Mouse (Mus musculus) right cerebral cortex, postnatal 14 days (tissue): ENCODE data around the gene Kcnj10.

Experiments used
- DNase-seq: peaks from one replicate; pipeline ENCODE4 v3.0.0; 2022

Kcnj10 gene

DNA sequence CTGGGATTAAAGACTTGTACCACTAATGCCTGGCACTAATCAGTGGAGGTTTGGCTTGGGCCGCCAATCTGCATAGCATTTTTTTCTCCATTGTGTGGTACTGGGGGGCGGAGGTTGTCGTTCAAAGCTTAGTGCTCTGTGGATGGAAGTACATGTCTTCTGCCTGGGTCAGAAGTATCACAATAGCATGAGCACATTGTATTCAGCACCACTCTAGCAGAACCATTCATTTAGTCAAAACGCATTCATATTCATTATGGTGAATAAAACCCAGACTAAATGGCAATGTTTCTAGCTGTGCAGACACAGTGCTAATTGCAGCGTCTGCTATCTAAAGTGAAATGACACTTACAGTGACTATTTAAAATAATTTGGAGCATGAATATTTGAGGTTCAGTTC lies 46.2 kb downstream of the Kcnj10 start:
- no peak for DNase-seq

DNA sequence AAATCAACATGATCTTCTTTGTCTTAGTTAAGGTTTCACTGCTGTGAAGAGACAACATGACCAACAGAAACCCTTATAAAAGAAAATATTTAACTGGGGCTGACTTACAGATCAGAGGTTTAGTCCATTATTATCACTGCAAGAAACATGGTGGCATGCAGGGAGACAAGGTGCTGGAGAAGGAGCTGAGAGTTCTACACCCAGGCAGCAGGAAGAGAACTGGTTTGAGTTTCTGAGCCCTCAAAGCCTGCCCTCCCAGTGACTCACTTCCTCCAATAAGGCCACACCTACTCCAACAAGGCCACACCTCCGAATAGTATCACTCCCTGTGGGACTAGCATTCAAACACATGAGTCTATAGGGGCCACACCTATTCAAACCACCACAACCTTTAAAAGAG lies 49.8 kb downstream of the Kcnj10 start:
- DNase-seq = no peak

DNA sequence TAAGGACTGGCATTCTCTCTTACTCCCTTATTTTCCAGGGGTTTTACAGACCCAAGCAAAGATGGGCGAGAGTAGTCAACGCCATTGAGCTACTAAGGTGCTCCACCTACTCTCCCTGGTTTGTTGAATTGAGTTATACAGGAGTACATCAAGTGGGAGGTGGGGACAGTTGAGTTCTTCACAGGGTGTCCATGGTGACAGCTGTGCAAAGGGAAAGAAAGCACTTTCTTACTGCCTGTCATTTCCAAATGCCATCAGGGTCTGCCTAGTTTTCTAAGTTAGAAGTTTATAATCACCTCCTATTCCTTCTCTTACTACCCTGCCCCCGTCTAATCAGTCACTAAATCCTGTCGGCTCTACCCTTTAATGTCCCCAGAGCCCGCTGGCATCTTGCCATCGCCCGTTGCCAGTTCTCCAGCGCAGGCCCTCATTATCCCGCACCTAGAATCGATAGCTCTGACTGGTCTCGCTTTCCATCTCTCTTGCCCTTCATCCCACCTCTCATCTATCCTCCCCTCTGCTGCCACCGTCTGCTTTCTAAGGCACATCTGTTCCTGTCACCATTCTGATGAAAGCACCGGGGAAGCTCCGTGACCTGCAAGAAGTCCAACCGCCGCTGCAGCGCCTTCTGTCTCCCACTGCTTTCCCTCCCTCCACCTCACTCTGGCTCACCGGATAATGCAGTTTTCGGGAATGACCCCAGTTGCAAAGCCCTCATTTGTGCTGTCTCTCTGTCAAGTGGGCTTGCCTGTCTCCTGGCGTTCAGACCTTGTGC lies 51.0 kb downstream of the Kcnj10 start:
- DNase-seq = peak; percentile 28

DNA sequence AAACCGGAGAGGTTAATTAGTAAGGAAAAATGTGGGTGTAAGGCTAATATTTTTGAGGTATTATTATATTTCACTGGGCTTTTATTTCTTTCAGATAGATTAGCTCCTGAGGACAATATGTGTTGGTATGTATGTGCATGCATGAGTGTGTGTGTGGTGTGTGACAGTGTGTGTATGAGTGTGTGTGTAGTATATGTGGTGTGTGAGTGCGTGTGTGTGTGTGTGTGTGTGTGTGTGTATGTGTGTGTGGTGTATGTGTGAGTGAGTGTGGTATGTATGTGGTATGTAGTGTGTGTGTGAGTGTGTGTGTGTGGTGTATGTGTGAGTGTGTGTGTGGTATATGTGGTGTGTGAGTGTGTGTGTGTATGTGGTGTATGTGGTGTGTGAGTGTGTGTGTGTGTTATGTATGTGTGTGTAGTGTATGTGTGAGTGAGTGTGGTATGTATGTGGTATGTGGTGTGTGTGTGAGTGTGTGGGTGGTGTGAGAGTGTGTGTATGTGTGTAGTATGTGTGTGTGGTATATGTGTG lies 51.7 kb downstream of the Kcnj10 start:
- DNase-seq = no peak

DNA sequence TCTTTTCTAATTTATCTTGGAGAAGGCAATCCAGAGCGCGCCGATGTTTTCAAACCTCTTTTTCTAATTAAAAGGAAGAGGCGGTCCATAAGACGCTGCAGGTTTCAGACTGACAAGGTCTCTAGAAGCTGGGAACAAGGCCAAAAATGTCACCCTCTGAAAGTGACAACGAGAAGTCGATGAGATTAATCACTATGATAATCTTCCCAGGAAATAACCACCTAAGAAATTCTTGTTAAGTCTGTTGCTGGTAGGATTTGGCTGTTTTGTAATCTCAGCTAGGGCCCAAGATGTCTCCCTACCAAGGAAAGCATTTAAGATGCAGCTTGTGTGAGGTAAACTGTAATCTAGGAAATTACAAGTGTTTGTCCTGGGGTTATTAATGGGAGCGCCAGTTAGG lies 52.7 kb downstream of the Kcnj10 start:
- DNase-seq = no peak

DNA sequence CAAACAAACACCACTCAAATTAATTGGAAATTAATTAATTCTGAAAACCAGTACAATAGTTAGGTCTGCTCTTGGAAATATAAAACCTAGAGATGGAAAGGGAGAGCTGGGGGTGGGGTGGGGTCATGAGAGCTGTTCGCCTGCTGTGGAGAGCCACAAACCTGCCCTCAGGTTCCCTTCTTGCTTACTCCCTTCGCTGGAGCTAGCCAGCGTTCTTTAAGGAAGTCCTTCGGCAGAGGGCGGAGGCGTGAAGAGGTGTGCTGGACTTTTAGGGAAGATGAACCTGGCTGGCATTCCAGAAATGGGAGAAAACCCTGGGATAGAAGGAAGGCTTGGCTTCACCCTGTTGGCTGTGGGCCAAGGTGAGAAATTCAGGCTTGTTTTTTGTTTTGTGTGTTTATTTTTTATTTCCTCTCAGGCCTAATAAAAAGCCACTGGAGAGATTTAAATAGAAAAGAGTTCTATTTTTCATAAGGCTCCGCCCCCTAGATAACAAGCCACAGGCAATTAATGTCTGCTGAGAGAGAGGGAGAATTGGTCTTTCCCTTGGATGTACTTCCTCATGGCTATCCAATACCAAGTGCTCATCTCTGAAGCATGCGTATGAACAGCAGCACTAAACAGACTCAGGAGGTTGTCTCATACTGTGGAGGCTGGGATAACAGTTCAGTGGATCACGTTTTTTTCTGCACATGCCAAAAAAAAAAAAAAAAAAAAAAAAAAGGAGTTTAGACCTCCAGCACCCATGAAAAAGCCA lies 56.2 kb downstream of the Kcnj10 start:
- no peak for DNase-seq

DNA sequence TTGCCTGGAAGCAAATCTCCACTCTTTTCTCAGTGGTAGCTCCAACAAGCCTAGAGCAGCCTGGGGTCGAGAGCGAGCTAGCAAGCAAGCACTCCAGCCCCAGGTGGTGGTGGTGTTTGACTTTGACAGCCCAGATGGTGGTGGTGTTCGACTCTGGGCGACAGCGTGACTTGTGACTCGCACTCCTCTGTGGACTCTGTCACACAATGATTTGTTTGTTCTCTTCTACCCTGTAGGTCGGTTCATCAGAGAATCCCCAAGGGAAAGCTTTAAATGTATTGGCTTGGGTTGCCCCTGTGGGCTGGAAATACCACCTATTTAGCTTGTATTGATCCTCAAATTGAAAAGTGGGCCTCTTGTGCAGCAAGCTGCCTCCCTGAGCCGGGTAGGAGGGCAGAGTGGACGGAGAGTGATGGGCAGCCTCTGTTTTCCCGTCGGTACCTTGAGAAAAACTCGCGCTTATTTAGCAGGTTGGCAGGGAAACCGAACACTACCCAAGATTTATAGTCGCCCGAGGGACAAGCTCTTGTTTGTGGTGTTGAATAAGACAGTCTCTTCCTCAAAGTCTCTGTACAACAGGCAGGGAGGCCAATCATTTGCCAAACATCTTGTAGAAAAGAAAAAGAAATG lies 65.2 kb downstream of the Kcnj10 start:
- no peak for DNase-seq

DNA sequence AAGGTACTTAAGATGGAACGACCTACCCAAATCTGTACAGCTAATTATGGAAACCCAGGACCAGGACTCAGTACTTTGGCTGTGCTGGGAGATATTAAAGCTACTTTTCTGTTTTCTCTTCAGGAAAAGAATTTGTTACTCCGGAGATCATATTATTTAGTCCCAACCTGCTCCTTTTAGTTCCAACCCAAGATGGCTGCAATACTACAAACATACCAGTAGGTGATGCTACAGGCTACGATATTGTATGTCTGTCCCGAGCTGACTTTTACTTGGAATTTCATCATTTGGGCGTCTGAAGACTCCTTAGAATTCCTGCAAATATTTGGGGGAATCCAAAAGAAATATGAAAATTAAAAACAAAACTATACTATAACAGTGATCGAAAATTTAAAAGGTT lies 68.0 kb downstream of the Kcnj10 start:
- DNase-seq = no peak

DNA sequence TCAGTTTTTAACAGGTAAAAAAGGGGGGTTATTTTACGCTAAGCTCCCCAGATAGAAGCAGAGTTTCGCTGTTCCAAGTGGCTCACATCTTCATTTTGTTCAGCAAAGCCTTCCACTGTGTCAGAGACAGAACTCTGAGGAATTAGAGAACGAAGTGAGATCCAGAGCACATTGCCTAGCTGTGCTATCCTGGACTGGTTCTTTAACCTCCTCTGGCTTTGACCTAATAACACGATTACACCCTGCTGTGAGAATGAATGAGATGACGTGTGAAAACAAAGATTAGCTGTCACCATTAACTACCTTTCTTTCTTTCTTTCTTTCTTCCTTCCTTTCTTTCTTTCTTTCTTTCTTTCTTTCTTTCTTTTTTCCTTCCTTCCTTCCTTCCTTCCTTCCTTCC lies 68.4 kb downstream of the Kcnj10 start:
- no peak for DNase-seq

DNA sequence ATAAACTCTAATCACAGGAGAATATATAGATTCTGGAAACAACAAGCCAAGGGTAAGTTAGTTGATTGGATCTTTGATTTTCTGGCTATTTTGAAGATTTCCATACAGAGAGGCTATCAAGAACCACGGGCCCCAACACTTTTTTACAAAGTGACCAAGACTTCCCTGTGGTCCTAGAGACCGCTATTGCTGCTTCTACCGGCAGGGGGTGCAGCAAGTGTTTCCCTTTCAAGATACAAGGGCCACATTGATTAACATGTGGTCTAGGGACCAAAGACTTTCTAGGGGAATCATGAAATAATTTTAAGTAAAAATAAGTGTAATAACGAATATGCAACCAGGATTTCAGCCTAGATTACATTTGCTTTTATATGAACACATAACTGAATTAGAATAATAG lies 69.8 kb downstream of the Kcnj10 start:
- DNase-seq = peak; percentile 73

DNA sequence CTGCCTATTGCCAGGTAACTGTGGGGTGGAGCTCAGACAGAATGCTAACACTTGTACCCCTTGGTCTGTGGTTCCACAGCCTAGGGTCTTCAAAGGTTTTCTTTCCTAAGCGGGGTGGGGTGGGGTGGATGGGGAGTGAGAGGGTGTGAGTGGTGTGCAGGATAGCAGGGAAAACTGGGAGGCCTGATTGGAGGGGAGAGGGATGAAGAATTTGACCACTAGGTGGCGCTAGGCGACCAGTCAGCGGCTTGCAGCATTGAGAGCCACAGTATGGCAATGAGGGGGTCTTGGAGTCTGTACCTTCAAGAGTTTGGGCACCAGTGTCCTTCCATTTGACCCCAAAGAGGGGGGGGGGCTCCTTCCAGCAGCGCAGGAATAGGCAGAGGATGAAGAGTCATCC lies 71.2 kb downstream of the Kcnj10 start:
- peak; percentile 87 for DNase-seq

DNA sequence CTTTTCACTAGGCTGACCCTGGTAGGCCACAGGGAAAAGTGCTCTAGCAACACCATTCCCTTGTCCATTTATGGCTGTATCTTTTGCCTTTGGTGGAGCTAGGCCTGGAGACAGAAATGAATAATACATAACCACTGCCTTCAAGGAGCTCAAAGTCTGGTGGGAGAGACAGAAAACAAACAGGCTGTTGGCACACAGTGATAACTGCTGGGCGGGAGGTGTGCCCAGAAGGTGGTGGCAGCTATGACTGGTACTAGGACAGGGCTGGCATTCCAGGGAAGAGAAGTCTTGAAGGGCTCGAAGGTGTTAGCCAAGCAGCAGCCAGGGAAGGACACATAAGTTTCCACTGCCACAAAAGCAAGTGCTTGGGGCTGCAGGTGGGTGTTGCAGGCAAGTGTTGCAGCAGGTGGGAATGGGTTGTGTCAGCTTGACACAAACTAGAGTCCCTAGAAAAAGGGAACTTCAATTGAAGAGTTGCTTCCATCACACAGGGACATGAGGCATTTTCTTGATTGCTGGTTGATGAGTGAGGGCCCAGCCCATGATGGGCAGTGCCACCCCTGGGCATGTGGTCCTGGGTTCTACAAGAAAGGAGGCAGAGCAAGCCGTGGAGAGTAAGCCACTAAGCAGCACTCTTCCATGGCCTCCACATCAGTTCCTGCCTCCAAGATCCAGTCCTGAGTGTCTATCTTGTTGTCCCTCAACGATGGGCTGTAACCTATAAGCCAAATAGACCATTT lies 72.7 kb downstream of the Kcnj10 start:
- DNase-seq = no peak

DNA sequence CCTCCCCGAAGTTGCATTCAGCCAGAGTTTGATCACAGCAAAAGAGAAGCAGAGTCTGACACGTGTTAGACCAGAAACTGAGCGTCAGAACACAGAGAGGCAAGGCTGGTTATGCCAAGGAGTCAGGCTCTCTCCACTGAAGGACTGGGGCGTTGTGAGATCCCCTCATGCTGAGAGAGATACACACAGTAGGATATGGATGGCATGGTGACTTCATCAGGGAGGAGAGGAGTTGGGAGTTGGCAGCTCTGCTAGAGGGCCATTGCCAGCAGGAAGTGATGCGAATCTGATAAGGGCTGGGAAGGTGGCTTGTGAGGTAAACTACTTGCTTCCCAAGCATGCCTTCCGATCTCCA lies 73.2 kb downstream of the Kcnj10 start:
- DNase-seq = no peak

DNA sequence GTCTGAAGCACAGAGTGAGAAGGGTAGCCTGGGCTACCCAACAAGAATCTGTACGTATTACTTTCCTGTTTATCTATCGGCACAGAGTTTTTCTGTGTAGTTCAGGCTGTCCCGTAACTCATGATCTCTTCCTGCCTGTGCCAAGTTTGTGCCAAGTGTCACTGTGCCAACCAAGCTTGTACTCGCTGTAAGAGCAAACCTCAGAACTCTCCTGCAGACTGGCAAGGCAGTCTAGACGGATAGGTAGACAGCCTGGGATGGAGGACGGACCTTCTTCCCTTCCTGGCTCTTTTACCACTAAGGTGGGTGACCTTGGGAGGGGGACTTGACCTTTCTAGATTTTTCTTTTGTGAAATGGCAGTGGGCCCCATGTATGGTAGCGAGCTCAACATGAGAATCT lies 74.1 kb downstream of the Kcnj10 start:
- no peak for DNase-seq

DNA sequence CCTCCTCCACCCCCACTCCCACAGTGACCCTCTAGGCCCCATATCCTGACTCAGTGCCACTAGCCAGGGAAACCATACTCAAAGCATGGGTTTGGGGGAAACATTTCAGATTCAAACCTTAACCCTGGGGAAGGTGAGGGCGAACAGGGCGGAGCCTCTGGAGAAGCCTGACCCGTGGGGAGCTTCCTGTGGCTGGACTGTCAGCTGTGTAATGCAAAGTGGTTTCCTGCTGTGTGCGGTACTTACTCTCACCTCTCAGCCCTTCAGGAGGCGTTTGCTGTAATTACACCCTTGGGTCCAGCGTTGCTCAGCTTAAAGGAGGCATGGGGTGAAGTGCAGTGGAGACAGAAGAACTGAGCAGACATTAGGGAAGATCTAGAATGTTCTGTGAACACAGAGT lies 77.2 kb downstream of the Kcnj10 start:
- DNase-seq = no peak

DNA sequence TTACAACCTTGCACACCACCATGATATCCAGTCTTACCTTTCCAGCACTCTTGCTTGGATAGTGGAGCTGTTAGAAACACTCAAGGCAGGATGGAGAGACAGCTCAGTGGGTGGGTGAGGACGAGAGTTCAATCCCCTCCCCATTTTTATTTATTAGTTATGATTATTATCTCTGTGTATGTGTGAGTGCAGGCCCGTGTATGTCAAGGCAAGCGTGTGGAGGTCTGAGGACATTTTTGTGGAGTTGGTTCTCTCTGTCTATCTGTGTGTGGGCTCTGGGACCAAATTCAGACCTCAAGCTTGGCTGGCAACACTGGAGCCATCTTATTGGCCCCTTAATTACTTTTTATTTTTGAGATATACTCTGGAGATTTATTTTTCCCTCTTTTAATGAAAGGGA lies 77.6 kb downstream of the Kcnj10 start:
- no peak for DNase-seq

DNA sequence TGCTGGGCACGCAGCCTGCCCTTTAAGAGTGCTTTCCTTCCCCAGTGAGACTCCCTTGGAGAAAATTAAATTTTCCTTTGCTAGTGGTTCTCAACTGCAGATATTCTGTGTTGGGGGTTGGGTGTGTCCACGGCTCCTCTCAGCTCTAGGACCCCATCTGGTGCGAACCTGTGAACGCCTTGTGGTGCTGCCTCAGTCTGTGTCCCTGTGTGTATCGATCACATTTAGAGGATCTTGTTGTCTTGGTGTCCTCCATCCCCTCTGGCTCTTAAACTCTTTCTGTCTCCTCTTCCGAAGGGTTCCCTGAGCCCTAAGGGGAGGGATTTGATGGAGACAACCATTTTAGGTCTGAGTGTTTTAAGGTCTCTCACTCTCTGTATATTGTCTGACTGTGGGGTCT lies 79.2 kb downstream of the Kcnj10 start:
- no peak for DNase-seq

DNA sequence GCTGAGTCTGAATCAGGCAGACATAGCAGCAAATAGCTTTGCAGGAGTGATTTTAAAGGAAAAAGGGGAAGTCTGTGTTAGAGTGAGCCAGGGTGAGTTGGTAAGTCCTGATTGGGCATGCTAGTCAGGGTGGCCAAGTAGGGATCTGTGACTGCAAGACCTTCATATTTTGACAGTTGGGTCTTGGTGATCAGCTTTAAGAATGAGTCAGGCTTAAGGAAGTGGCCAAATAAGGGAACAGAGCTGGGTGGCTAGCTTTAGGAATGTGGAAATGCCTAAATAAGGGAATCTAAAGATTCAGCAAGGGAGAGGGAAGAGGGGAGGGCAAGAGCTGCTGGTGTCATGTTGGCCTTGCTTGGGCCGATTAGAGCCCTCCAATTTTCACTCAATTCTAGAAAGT lies 82.4 kb downstream of the Kcnj10 start:
- DNase-seq = no peak
